Mouse (Mus musculus) thymus, adult 2 months (tissue): ENCODE measurements around the gene Ccdc32.

Experiments
- CTCF ChIP-seq: fragments of 200-500 bp; IDR thresholded peaks from 2 replicates; pipeline ENCODE4 v1.5.1; 2012; ENCODE audit warnings: mild to moderate bottlenecking, control low read depth, low read length, moderate library complexity, borderline replicate concordance; ENCODE audit not compliant: control insufficient read depth, poor library complexity, insufficient read depth; ENCODE audit errors: extremely low read depth
- POLR2A ChIP-seq: fragments of 200-500 bp; IDR thresholded peaks from 2 replicates; pipeline ENCODE4 v1.6.1; 2012; ENCODE audit warnings: mild to moderate bottlenecking, low read length, control low read depth, moderate library complexity; ENCODE audit not compliant: control insufficient read depth, poor library complexity, insufficient read depth; ENCODE audit errors: extremely low read depth

GRCm38 (mm10) chr2:119009376-119009775 lies 19.8 kb downstream of the Ccdc32 start:
- no peak for TF ChIP-seq POLR2A
- no peak for TF ChIP-seq CTCF
